Mouse (Mus musculus): ENCODE results near the gene Wipf1. TPM values are rescaled to one million over a fixed set of nuclear protein-coding genes. Genes with fewer than 3 reads are reported as not detected.

Wipf1 gene
- polyA plus RNA-seq, 1 experiment from 2014 or later = 5.7 TPM

DNA sequence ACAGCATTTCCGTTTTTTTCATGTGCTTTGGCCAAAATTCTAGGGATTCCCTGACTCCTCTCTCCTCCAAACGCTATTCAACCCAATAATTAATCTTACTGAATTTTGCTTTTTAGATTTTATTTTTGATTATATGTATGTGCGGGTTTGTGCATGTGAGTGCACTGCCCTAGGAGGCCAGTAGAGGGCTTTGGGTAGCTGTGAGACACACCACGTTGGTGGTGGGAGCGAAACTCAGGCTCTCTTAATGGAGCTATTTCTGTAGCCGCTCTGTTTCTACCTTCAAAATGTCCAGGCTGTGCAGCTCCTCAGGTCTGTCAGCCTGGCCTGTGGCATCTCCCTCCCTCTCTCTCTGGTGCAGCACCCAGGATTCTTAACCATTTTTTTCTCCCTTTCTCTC, 50.7 kb downstream of the Wipf1 start:
- no peak overlapping the region for H3K4me2 ChIP-seq
- 0 out of 2 replicates have a peak, but pooled peaks cover 3% of the 10 kb centered on the region for H3K9me3 ChIP-seq (replicated peaks)
- H3K36me3 ChIP-seq = peaks cover 19% of the 10 kb centered on the region
- 85% methylated on average over 6 of the region's 6 CpGs for WGBS (ENCODE audit: insufficient replicate concordance)
- H3K27ac ChIP-seq = no peak overlapping the region
- peaks cover 24% of the 10 kb centered on the region for H3K4me1 ChIP-seq
- ATAC-seq = no peak
- no peak overlapping the region for H3K4me3 ChIP-seq
- no peaks in the 10 kb centered on the region for H3K27me3 ChIP-seq (replicated peaks)
- no peak overlapping the region for H3K9ac ChIP-seq

DNA sequence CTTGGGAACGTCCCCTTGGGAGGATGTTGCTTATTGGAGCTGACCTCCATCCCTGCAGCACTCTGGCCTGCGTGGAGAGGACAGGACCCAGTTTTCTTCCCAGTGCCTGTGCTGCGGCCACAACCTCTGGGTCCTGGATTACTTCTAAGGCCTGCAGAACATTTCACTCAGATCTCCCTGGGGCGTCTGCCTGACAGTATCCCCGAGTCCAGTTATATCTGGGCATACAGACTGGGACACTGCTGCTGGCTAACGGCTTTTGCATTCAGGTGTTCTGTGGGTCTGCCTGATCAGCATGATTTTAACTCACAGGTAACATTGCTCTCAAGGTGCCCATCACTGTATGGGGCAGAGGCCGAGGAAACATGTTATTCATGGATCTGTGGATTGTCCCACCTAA, 52.0 kb downstream of the Wipf1 start:
- no peak overlapping the region for H3K9ac ChIP-seq
- H3K4me1 ChIP-seq = peaks cover 23% of the 10 kb centered on the region
- H3K4me2 ChIP-seq = no peak overlapping the region
- H3K27me3 ChIP-seq (replicated peaks) = no peaks in the 10 kb centered on the region
- no peak overlapping the region for H3K27ac ChIP-seq
- peaks cover 22% of the 10 kb centered on the region for H3K36me3 ChIP-seq
- H3K4me3 ChIP-seq = no peak overlapping the region
- 75% methylated on average over 7 of the region's 7 CpGs for WGBS (ENCODE audit: insufficient replicate concordance)
- 0 out of 2 replicates have a peak, but pooled peaks cover 3% of the 10 kb centered on the region for H3K9me3 ChIP-seq (replicated peaks)
- no peak for ATAC-seq

DNA sequence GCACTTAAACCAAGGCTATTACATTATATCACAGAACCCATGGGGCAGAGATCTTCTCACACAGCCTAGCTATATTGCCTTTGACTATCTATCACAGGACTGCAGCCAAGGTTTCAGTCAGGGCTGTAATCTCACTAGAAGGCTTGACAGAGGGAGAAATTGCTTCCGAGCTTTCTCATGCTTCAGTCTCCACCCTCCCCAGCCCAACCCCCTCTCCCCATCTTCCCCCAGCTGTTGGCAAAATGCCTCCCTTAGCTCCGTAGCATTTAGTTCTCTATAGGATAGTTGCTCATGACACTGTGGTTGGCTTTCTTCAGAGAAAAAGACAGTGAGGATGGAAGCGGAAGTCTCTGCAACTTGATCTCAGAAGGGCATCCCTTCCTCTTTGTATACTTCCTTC, 54.0 kb downstream of the Wipf1 start:
- Histone ChIP-seq H3K27ac (no peak overlapping the region), H3K9me3 (replicated peaks) (0 out of 2 replicates have a peak, but pooled peaks cover 3% of the 10 kb centered on the region), H3K4me1 (peaks cover 34% of the 10 kb centered on the region), H3K9ac (no peak overlapping the region), H3K27me3 (replicated peaks) (no peaks in the 10 kb centered on the region), H3K36me3 (peaks cover 19% of the 10 kb centered on the region), H3K4me3 (no peak overlapping the region), H3K4me2 (peak overlapping the region; percentile 15; the same call in 1 of the 2 replicates)
- 14% methylated on average over 3 of the region's 3 CpGs for WGBS (ENCODE audit: insufficient replicate concordance)
- peak; percentile 84 for ATAC-seq

DNA sequence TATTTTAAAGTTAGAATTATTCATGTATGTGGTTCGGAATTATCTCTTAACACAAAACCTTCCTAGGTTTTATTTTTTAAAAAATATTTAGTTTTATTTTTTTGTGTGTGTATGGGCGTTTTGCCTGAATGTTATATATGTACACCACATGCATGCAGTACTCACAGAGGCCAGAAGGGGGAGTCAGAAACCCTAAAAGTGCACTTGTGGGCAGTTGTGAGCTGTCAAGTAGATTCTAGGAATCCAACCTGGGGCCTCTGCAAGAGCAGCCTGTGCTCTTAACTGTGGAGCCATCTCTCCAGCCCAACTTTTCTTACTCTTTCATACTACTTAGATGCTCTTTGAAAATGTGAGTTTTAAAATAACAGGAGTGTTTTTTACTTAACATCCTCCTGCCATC, 57.4 kb downstream of the Wipf1 start:
- peaks cover 48% of the 10 kb centered on the region for H3K4me1 ChIP-seq
- no peak overlapping the region for H3K4me3 ChIP-seq
- H3K27ac ChIP-seq = no peak overlapping the region
- H3K27me3 ChIP-seq (replicated peaks) = no peaks in the 10 kb centered on the region
- no peak overlapping the region for H3K4me2 ChIP-seq
- H3K9ac ChIP-seq = no peak overlapping the region
- H3K9me3 ChIP-seq (replicated peaks) = no peaks in the 10 kb centered on the region
- 72% methylated on average over 2 of the region's 2 CpGs for WGBS (ENCODE audit: insufficient replicate concordance)
- H3K36me3 ChIP-seq = 0 out of 2 replicates have a peak, but pooled peaks cover 4% of the 10 kb centered on the region
- no peak for ATAC-seq

DNA sequence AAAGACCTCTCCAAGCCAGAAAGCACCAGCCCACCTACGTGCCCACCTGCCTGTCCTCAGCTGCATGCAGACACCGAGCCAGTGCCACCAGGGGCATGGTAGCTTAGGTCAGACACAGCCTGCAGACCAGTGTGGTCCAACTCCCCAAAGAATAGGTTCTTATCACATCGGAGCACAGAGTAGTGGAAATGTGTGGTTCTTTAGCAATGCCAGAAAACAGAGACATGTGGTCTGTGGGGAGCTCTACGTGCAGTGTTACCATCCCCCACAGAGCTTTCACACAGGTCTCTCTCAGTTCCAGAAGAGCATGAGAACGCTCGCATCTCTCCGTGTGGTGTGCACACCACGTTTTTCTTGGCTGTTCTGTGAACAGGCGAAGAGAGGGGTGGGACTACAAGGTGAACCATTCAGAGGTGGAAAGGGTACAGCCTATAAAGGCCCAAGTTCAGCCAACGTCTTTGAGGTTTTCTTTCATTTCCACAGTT, 59.3 kb downstream of the Wipf1 start:
- Histone ChIP-seq H3K4me3 (no peak overlapping the region), H3K4me1 (peaks cover 48% of the 10 kb centered on the region), H3K27me3 (replicated peaks) (no peaks in the 10 kb centered on the region), H3K4me2 (peak overlapping the region; percentile 34), H3K9ac (no peak overlapping the region), H3K27ac (peak overlapping the region; percentile 57), H3K36me3 (0 out of 2 replicates have a peak, but pooled peaks cover 4% of the 10 kb centered on the region), H3K9me3 (replicated peaks) (no peaks in the 10 kb centered on the region)
- WGBS (ENCODE audit: insufficient replicate concordance) = 22% methylated on average over 10 of the region's 10 CpGs
- ATAC-seq = peak; percentile 78

DNA sequence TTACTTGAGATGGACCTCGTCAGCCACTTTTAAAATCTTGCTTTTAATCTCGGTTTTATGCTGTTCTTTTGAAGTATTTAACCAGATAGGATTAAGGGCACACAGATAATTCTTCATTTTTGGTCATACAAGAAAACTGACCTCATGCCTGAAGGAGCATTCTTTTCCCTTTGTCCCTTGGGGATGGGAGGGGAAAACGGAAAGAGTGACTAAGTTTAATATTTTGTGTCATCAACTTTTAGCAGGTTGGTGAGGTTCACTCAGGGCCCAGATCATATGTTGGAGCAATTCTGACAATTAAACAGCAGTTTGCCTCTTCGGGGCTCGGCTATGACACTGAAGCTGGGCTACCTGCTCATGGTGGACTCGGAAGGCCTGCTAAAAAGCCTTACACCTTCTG, 60.0 kb downstream of the Wipf1 start:
- Histone ChIP-seq H3K4me1 (peaks cover 42% of the 10 kb centered on the region), H3K4me3 (no peak overlapping the region), H3K4me2 (no peak overlapping the region), H3K27me3 (replicated peaks) (no peaks in the 10 kb centered on the region), H3K9ac (no peak overlapping the region), H3K36me3 (0 out of 2 replicates have a peak, but pooled peaks cover 4% of the 10 kb centered on the region), H3K27ac (peak overlapping the region; percentile 57; the same call in 1 of the 2 replicates), H3K9me3 (replicated peaks) (no peaks in the 10 kb centered on the region)
- WGBS (ENCODE audit: insufficient replicate concordance) = 76% methylated on average over 6 of the region's 6 CpGs
- no peak for ATAC-seq

DNA sequence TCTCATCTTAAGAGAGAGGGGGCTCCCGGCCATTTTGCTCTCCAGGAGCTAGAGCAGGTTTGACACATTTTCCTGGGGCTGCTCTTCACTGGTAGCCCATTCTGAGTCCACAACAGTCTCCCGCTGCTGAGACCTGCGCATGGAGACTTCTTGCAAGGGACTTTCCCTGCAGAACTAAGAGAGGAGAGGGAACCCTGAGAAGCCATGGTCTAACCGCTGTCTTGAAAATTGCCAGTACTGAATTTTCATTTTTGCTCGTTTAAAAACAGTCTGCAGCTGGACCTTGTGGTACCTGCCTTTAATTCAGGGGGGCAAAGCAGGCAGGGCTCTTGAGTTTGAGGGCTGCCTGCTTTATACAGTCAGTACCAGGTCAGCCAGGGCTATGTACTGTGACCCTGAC, 60.5 kb downstream of the Wipf1 start:
- Histone ChIP-seq H3K27me3 (replicated peaks) (no peaks in the 10 kb centered on the region), H3K9ac (no peak overlapping the region), H3K4me2 (no peak overlapping the region), H3K27ac (no peak overlapping the region), H3K36me3 (0 out of 2 replicates have a peak, but pooled peaks cover 4% of the 10 kb centered on the region), H3K4me1 (peaks cover 45% of the 10 kb centered on the region), H3K9me3 (replicated peaks) (no peaks in the 10 kb centered on the region), H3K4me3 (no peak overlapping the region)
- no peak for ATAC-seq
- 81% methylated on average over 5 of the region's 5 CpGs for WGBS (ENCODE audit: insufficient replicate concordance)

DNA sequence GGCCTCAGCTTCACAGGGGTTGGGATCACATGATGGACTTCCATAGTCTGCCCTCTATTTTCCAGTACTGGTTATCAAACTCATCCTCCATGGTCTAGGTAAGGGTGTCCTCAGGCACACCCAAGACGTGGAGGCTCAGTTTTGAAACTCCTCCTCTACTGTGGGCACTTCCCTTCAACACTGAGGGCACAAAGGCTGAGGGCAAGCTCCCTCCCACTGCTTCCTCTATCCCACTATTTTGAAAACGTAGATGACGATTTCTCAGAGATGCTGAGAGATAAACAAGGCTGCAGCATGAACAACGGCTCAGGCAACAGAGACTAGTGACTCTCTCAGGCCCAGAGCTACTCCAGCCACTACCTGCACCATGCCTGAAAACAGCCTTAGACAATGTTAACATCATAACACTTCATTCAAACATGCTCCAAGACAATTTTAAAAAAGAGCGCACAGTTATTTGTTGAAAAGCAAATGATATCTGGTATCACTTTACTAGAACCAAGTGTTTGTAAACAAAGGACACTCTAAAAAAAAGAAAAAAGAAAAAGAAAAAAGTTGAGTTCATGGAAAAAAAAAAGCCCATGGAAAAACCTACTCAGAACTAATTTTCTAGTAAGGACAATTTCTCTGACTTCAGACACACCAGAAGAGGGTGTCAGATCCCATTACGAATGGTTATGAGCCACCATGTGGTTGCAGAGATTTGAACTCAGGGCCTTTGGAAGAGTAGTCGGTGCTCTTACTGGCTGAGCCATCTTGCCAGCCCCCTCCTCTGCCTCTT, 62.3 kb downstream of the Wipf1 start:
- H3K36me3 ChIP-seq = no peaks in the 10 kb centered on the region
- ATAC-seq = no peak
- 45% methylated on average over 7 of the region's 7 CpGs for WGBS (ENCODE audit: insufficient replicate concordance)
- peaks cover 62% of the 10 kb centered on the region for H3K4me1 ChIP-seq
- no peaks in the 10 kb centered on the region for H3K27me3 ChIP-seq (replicated peaks)
- H3K4me3 ChIP-seq = no peak overlapping the region
- H3K9ac ChIP-seq = no peak overlapping the region
- H3K27ac ChIP-seq = no peak overlapping the region
- H3K4me2 ChIP-seq = no peak overlapping the region
- H3K9me3 ChIP-seq (replicated peaks) = no peaks in the 10 kb centered on the region

DNA sequence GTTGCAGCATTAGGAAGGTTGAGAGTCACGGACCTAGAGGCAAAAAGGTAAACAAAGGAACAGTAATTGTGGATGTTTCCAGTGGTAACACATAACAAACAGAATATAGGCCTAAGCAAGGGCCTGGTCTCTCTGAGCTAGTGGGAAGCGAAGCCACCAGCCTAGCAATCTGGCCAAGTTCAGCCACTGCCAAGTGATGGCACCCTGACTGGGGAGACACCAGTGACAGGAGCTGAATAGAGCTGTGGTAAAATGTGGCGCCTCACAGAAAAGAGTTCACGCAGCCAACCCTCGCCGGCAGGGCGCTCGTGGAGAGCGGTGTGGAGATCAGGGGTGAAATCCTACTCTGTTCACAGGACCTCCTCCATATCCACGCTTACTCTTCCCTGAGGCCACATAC, 63.1 kb downstream of the Wipf1 start:
- ATAC-seq = no peak
- peaks cover 67% of the 10 kb centered on the region for H3K4me1 ChIP-seq
- no peak overlapping the region for H3K4me2 ChIP-seq
- H3K9me3 ChIP-seq (replicated peaks) = no peaks in the 10 kb centered on the region
- H3K9ac ChIP-seq = no peak overlapping the region
- H3K27ac ChIP-seq = no peak overlapping the region
- no peaks in the 10 kb centered on the region for H3K27me3 ChIP-seq (replicated peaks)
- H3K36me3 ChIP-seq = no peaks in the 10 kb centered on the region
- no peak overlapping the region for H3K4me3 ChIP-seq
- 83% methylated on average over 10 of the region's 10 CpGs for WGBS (ENCODE audit: insufficient replicate concordance)

DNA sequence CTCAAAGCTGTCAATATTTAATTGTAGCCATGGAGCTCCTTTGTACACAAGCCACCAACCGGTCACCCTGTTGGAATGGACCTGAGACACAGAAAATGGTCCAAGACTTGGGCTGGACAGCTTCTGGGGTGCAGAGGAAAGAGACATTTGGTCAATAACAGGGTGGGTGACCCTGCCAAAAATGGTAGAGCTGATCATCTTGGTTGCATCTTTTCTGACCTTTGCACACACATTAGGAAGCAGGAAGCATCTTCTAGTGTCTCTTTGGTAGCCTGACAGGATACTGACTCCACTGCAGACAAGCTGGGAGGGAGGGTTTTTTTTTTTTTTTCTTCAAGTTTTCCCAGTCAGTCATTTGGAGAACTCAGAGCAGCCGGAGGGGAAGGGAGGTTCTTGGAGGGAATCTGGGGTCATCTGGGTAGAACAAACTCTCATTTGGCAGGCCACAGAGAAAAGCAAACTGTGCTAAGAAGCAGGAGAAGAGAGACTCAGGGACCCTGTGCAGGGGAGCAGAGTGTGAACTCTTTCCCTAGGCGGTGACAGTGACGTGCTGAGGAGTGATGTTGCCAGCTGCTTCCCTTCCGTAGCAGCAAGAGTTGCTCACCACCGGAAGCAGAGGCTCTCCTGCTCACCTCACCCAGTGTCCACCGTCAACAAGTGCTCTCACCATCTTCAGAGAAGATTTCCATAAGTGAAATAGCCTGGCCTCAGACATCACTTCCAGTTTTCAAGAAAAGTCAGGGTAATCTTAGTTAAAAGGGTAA, 65.9 kb downstream of the Wipf1 start:
- no peak overlapping the region for H3K4me3 ChIP-seq
- H3K36me3 ChIP-seq = no peaks in the 10 kb centered on the region
- peaks cover 59% of the 10 kb centered on the region for H3K4me1 ChIP-seq
- no peak for ATAC-seq
- no peaks in the 10 kb centered on the region for H3K9me3 ChIP-seq (replicated peaks)
- H3K27me3 ChIP-seq (replicated peaks) = no peaks in the 10 kb centered on the region
- peak overlapping the region; percentile 53; the same call in 1 of the 2 replicates for H3K27ac ChIP-seq
- H3K4me2 ChIP-seq = peak overlapping the region; percentile 23; the same call in 1 of the 2 replicates
- H3K9ac ChIP-seq = no peak overlapping the region
- WGBS (ENCODE audit: insufficient replicate concordance) = 25% methylated on average over 7 of the region's 7 CpGs

DNA sequence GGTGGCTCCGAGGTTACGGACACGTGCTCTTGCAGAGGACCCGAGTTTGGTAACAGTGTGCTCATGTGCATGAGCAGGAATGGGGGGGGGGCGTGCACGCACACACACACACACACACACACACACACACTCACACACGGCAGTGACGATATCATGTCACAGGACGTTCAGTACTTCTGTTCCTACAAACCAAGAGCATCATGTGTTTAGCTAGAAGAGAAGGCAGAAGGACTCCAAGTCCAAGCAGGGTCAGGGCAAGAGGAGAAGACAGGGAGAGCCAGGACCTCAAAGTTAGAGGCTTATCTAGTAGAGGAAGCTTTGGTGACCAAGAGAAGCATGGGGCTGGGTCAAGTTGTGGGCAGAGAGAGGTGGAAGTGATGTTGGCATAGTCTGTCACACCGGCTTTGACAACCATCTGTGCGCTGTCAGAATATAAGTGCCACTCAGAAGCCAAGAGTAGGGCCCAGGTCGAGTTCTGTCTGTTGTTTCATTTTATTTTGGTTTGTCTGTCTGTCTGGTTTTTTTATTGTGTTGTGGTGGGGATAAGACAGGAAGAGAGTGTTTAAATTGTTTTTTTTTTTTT, 66.7 kb downstream of the Wipf1 start:
- no peak overlapping the region for H3K9ac ChIP-seq
- H3K27ac ChIP-seq = no peak overlapping the region
- no peak overlapping the region for H3K4me3 ChIP-seq
- no peak for ATAC-seq
- peaks cover 59% of the 10 kb centered on the region for H3K4me1 ChIP-seq
- no peak overlapping the region for H3K4me2 ChIP-seq
- H3K36me3 ChIP-seq = no peaks in the 10 kb centered on the region
- H3K9me3 ChIP-seq (replicated peaks) = no peaks in the 10 kb centered on the region
- H3K27me3 ChIP-seq (replicated peaks) = no peaks in the 10 kb centered on the region
- WGBS (ENCODE audit: insufficient replicate concordance) = 66% methylated on average over 12 of the region's 12 CpGs

DNA sequence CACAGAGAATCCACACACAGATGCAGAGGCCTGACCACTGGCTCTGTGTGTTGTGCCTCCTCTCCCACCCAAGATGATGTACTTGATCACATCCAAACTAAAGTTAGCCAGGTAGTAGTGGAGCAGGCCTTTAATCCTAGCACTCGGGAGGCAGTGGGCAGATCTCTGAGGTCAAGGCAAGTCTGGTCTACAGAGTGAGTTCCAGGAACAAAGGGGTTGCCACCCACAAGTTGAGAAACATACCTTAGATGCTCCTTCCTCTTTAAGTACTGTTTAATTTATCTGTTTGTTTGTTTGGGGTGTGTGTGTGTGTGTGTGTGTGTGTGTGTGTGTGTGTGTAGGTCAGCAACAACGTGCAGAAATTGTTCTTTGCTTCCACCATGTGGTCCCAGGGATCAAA, 67.3 kb downstream of the Wipf1 start:
- Histone ChIP-seq H3K4me1 (peaks cover 59% of the 10 kb centered on the region), H3K27ac (no peak overlapping the region), H3K36me3 (no peaks in the 10 kb centered on the region; the same call in 1 of the 2 replicates), H3K9ac (no peak overlapping the region), H3K27me3 (replicated peaks) (no peaks in the 10 kb centered on the region), H3K4me3 (no peak overlapping the region), H3K9me3 (replicated peaks) (no peaks in the 10 kb centered on the region), H3K4me2 (no peak overlapping the region)
- ATAC-seq = no peak
- WGBS (ENCODE audit: insufficient replicate concordance) = 48% methylated on average over 2 of the region's 2 CpGs
